Mouse (Mus musculus) liver, embryonic 16.5 days (tissue): Measurements from ENCODE around the gene Arl14. TPM values are rescaled to one million over a fixed set of nuclear protein-coding genes. Genes with fewer than 3 reads are reported as not detected.

ENCODE experiments used
- ATAC-seq: fragments of 200-750 bp; cut with Nextera tagmentation; 2 replicates; pipeline ENCODE4 v1.8.0; 2017; ENCODE audit warnings: low read depth, mild to moderate bottlenecking, moderate number of reproducible peaks, moderate library complexity
- H3K27ac ChIP-seq: fragments of 300-500 bp; sonication (generic); 2 replicates; pipeline ENCODE4 v1.5.1; 2014; ENCODE audit warnings: mild to moderate bottlenecking, low read length
- H3K27me3 ChIP-seq: fragments of 300-500 bp; sonication (generic); 2 replicates; pipeline ENCODE4 v1.6.1; 2014; ENCODE audit warnings: low read depth, low read length, mixed read lengths; ENCODE audit not compliant: control insufficient read depth, insufficient read depth
- H3K36me3 ChIP-seq: fragments of 300-500 bp; sonication (generic); 2 replicates; pipeline ENCODE4 v1.6.1; 2014; ENCODE audit warnings: mild to moderate bottlenecking; ENCODE audit not compliant: control insufficient read depth, insufficient read depth
- H3K4me1 ChIP-seq: fragments of 300-500 bp; sonication (generic); 2 replicates; pipeline ENCODE4 v1.6.1; 2014; ENCODE audit warnings: low read depth, low read length, mixed read lengths; ENCODE audit not compliant: control insufficient read depth
- H3K4me2 ChIP-seq: fragments of 300-500 bp; sonication (generic); 2 replicates; pipeline ENCODE4 v1.6.1; 2014; ENCODE audit warnings: low read depth, low read length, mixed read lengths
- H3K4me3 ChIP-seq: fragments of 300-500 bp; sonication (generic); 2 replicates; pipeline ENCODE4 v1.5.1; 2014; ENCODE audit warnings: low read depth, mild to moderate bottlenecking, low read length
- H3K9ac ChIP-seq: fragments of 300-500 bp; sonication (generic); 2 replicates; pipeline ENCODE4 v1.6.1; 2014; ENCODE audit warnings: low read depth, low read length
- H3K9me3 ChIP-seq: fragments of 300-500 bp; sonication (generic); replicated peaks from 2 replicates; pipeline ENCODE4 v1.6.1; 2016; ENCODE audit warnings: low read length; ENCODE audit not compliant: control insufficient read depth
- WGBS: fragments of 180-500 bp; shearing (Covaris S2); extraction: QIAGEN DNeasy Blood & Tissue Kit; methylation state at CpG from one replicate; pipeline ENCODE4 v1.1.7; 2014; ENCODE audit not compliant: insufficient replicate concordance; 5-methylcytosine and 5-hydroxymethylcytosine counted together
- polyA plus RNA-seq: library from polyadenylated mRNA; unstranded; fragments of >200 nt; fragmentation: Nextera tagmentation; extraction: Ambion mirVana; gene quantifications from 2 replicates; pipeline ENCODE4 v1.2.1, GENCODE M21; 2015

The Arl14 gene
- not detected in 2 replicates for polyA plus RNA-seq

- Histone ChIP-seq H3K27ac (no peak within 1 kb of the TSS), H3K9ac (no peak within 1 kb of the TSS), H3K4me2 (no peak within 1 kb of the TSS), H3K36me3 (no peaks in the 10 kb centered on the region), H3K27me3 (no peaks in the 10 kb centered on the region), H3K9me3 (no peaks in the 10 kb centered on the region), H3K4me1 (no peaks in the 10 kb centered on the region), H3K4me3 (no peak within 1 kb of the TSS)
- ATAC-seq = no peak
- WGBS = 55% methylated on average over 8 of the region's 8 CpGs
Measured at GRCm38 (mm10) chr3:69221806-69222501, at the start of gene Arl14. TSS of gene Arl14 (plus strand) at chr3:69222419.

GRCm38 (mm10) chr3:69175229-69175628 lies 47.0 kb upstream of the Arl14 start:
- Histone ChIP-seq H3K4me1 (no peaks in the 10 kb centered on the region), H3K4me2 (no peak overlapping the region), H3K36me3 (no peaks in the 10 kb centered on the region), H3K4me3 (no peak overlapping the region), H3K9me3 (no peaks in the 10 kb centered on the region), H3K27ac (no peak overlapping the region), H3K9ac (no peak overlapping the region), H3K27me3 (no peaks in the 10 kb centered on the region)
- no peak for ATAC-seq
- 25% methylated on average over 1 of the region's 1 CpGs for WGBS

DNA sequence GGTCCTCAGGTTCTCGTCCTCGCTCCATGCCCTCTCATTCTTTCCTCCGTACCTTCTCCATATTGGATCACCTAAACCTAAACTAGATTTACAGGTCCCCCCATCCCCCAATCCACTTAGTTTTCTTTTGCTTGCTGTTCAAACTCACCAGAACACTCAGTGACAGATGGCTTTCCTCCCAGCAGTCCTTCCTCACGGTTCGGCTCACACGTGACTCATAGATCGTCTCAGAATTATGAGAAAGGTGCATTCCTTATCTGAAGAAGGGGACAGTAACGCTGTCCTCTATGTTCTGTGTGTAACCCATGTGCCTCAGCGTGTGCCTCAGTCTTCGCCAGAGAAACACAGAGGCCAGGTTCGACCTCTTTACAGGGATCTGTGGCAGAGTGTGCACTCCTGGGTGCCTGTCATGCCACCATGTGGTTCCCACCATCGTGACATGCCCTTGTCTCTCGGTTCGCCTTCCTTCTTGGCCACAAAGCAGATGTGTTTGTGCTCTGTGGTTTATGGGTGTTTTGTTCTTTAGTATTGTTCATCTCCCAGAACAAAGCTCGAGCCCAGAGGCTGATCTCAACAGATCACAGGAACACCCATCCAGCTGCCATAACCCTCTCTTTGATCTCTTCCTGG lies 44.9 kb upstream of the Arl14 start:
- H3K9me3 ChIP-seq = no peaks in the 10 kb centered on the region
- no peaks in the 10 kb centered on the region for H3K4me1 ChIP-seq
- no peak for ATAC-seq

GRCm38 (mm10) chr3:69177914-69178313 lies 44.3 kb upstream of the Arl14 start:
- Histone ChIP-seq H3K9ac (no peak overlapping the region), H3K4me3 (no peak overlapping the region), H3K4me2 (no peak overlapping the region), H3K27ac (no peak overlapping the region), H3K4me1 (no peaks in the 10 kb centered on the region), H3K36me3 (no peaks in the 10 kb centered on the region), H3K9me3 (no peaks in the 10 kb centered on the region), H3K27me3 (no peaks in the 10 kb centered on the region)
- ATAC-seq = no peak

More for the DNA sequence above, 44.9 kb upstream of the Arl14 start:
- H3K4me3 ChIP-seq = no peak overlapping the region
- H3K4me2 ChIP-seq = no peak overlapping the region
- WGBS = 64% methylated on average over 15 of the region's 15 CpGs
- no peaks in the 10 kb centered on the region for H3K27me3 ChIP-seq
- H3K9ac ChIP-seq = no peak overlapping the region
- no peak overlapping the region for H3K27ac ChIP-seq
- no peaks in the 10 kb centered on the region for H3K36me3 ChIP-seq

DNA sequence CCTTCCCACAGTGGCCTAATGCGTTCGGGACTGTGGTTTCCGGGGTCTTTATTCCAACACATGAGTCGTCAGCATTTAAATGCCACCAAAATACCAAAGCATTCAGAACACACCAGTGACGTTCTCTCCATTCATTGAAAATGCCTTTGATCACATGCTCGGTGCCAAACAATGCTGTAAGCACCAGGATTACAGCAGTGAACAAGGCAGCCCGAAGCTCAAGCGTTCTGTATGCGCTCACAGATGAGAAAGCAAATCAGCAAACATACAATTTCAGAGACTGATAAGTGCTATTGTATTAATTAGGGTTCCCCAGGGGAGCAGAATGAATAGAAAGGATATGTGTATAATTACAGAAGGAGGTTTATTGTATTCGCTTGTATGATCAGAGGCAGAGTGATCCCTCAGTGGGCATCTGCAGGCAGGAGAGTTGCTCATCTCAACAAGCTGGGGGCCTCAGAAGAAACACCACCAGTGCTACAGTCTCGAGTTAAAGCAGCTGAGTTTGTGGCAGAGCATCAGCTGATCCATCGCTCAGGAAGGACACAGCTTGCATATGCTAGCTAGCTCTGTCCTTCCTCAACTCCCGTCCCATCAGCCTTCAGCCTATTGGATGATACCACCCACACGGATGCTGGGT lies 43.7 kb upstream of the Arl14 start:
- no peaks in the 10 kb centered on the region for H3K4me1 ChIP-seq
- no peak overlapping the region for H3K4me2 ChIP-seq
- 69% methylated on average over 14 of the region's 14 CpGs for WGBS
- no peak overlapping the region for H3K9ac ChIP-seq
- no peaks in the 10 kb centered on the region for H3K36me3 ChIP-seq
- no peaks in the 10 kb centered on the region for H3K9me3 ChIP-seq
- no peak overlapping the region for H3K4me3 ChIP-seq
- no peaks in the 10 kb centered on the region for H3K27me3 ChIP-seq
- H3K27ac ChIP-seq = no peak overlapping the region
- ATAC-seq = no peak

GRCm38 (mm10) chr3:69181531-69181930 lies 40.7 kb upstream of the Arl14 start:
- H3K27me3 ChIP-seq = no peaks in the 10 kb centered on the region
- no peak for ATAC-seq
- no peaks in the 10 kb centered on the region for H3K9me3 ChIP-seq
- no peak overlapping the region for H3K9ac ChIP-seq
- WGBS = 43% methylated on average over 8 of the region's 8 CpGs
- no peaks in the 10 kb centered on the region for H3K36me3 ChIP-seq
- H3K27ac ChIP-seq = no peak overlapping the region
- H3K4me1 ChIP-seq = no peaks in the 10 kb centered on the region
- H3K4me3 ChIP-seq = no peak overlapping the region
- H3K4me2 ChIP-seq = no peak overlapping the region

GRCm38 (mm10) chr3:69182225-69182624 lies 40.0 kb upstream of the Arl14 start:
- ATAC-seq = no peak
- H3K9me3 ChIP-seq = no peaks in the 10 kb centered on the region
- no peaks in the 10 kb centered on the region for H3K36me3 ChIP-seq
- no peak overlapping the region for H3K4me3 ChIP-seq
- no peak overlapping the region for H3K4me2 ChIP-seq
- H3K4me1 ChIP-seq = no peaks in the 10 kb centered on the region
- H3K27me3 ChIP-seq = no peaks in the 10 kb centered on the region
- no peak overlapping the region for H3K27ac ChIP-seq
- H3K9ac ChIP-seq = no peak overlapping the region

DNA sequence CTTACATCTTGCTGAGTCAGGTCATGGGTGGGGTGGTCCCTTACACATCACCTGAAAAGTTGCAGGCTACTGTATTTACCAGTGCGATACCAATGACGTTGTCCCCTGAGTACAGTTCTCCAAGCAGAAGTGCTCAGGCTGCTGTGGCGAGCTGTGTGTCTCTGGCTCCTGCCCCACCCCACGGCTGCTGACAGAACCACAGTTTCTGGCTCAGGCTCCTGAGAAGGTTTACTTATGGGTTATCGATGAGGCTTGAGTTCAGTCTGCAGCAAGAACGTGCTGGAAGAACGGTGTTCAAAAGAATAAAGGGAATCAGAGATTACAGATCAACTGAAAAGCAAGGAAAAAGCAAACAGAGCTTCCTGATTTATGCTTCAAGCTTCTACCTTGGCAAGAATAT lies 37.0 kb upstream of the Arl14 start:
- Histone ChIP-seq H3K9ac (no peak overlapping the region), H3K9me3 (no peaks in the 10 kb centered on the region), H3K27ac (no peak overlapping the region), H3K4me2 (no peak overlapping the region), H3K27me3 (no peaks in the 10 kb centered on the region), H3K36me3 (no peaks in the 10 kb centered on the region), H3K4me1 (no peaks in the 10 kb centered on the region), H3K4me3 (no peak overlapping the region)
- no peak for ATAC-seq
- 58% methylated on average over 7 of the region's 7 CpGs for WGBS

GRCm38 (mm10) chr3:69186031-69186430 lies 36.2 kb upstream of the Arl14 start:
- no peak for ATAC-seq
- H3K4me3 ChIP-seq = no peak overlapping the region
- no peak overlapping the region for H3K4me2 ChIP-seq
- WGBS = 51% methylated on average over 4 of the region's 4 CpGs
- H3K4me1 ChIP-seq = no peaks in the 10 kb centered on the region
- H3K27ac ChIP-seq = no peak overlapping the region
- no peaks in the 10 kb centered on the region for H3K36me3 ChIP-seq
- no peaks in the 10 kb centered on the region for H3K27me3 ChIP-seq
- H3K9ac ChIP-seq = no peak overlapping the region
- H3K9me3 ChIP-seq = no peaks in the 10 kb centered on the region
